Mouse (Mus musculus) neural tube, embryonic 14.5 days (tissue): ENCODE data around the gene Magix. TPM values are rescaled to one million over a fixed set of nuclear protein-coding genes. Genes with fewer than 3 reads are reported as not detected.

Experiments
- ATAC-seq: fragments of 200-750 bp; cut with Nextera tagmentation; 2 replicates; pipeline ENCODE4 v1.8.0; 2017; ENCODE audit warnings: low read depth, mild to moderate bottlenecking, moderate TSS enrichment, moderate library complexity
- H3K27ac ChIP-seq: fragments of 300-500 bp; sonication (generic); 2 replicates; pipeline ENCODE4 v1.5.1; 2014; ENCODE audit warnings: low read depth, mild to moderate bottlenecking, control low read depth, low read length, moderate library complexity, mixed read lengths
- H3K27me3 ChIP-seq: fragments of 300-500 bp; sonication (generic); 2 replicates; pipeline ENCODE4 v1.6.1; 2014; ENCODE audit warnings: low read length; ENCODE audit not compliant: control insufficient read depth, insufficient read depth
- H3K36me3 ChIP-seq: fragments of 300-500 bp; sonication (generic); 2 replicates; pipeline ENCODE4 v1.6.1; 2014; ENCODE audit warnings: low read length, mixed read lengths; ENCODE audit not compliant: control insufficient read depth, insufficient read depth
- H3K4me1 ChIP-seq: fragments of 300-500 bp; sonication (generic); 2 replicates; pipeline ENCODE4 v1.6.1; 2014; ENCODE audit warnings: low read length; ENCODE audit not compliant: control insufficient read depth, insufficient read depth
- H3K4me2 ChIP-seq: fragments of 300-500 bp; sonication (generic); 2 replicates; pipeline ENCODE4 v1.6.1; 2014; ENCODE audit warnings: mild to moderate bottlenecking, low read depth, low read length, control low read depth
- H3K4me3 ChIP-seq: fragments of 300-500 bp; sonication (generic); 2 replicates; pipeline ENCODE4 v1.5.1; 2014; ENCODE audit warnings: low read depth, low read length, control low read depth, mixed read lengths
- H3K9ac ChIP-seq: fragments of 300-500 bp; sonication (generic); replicated peaks from 2 replicates; pipeline ENCODE4 v1.6.1; 2014; ENCODE audit warnings: low read depth, mild to moderate bottlenecking, control low read depth, low read length, mixed read lengths
- H3K9me3 ChIP-seq: fragments of 300-500 bp; sonication (generic); 2 replicates; pipeline ENCODE4 v1.6.1; 2016; ENCODE audit warnings: low read length; ENCODE audit not compliant: control insufficient read depth
- WGBS: fragments of 180-500 bp; shearing (Covaris S2); extraction: QIAGEN DNeasy Blood & Tissue Kit; methylation state at CpG from one replicate; pipeline ENCODE4 v1.1.7; 2014; 5-methylcytosine and 5-hydroxymethylcytosine counted together
- polyA plus RNA-seq: library from polyadenylated mRNA; unstranded; fragments of >200 nt; fragmentation: Nextera tagmentation; extraction: Ambion mirVana; gene quantifications from 2 replicates; pipeline ENCODE4 v1.2.1, GENCODE M21; 2014

The Magix gene
- polyA plus RNA-seq, 1 experiment from 2014 or later = 0.20 TPM

- H3K27me3 ChIP-seq = no peaks in the 10 kb centered on the region
- H3K9ac ChIP-seq = no peak overlapping the region
- no peak overlapping the region for H3K4me2 ChIP-seq
- H3K27ac ChIP-seq = no peak overlapping the region
- H3K4me3 ChIP-seq = no peak overlapping the region
- H3K9me3 ChIP-seq = no peaks in the 10 kb centered on the region
- H3K4me1 ChIP-seq = no peaks in the 10 kb centered on the region
- ATAC-seq = no peak
- no peaks in the 10 kb centered on the region for H3K36me3 ChIP-seq
- 78% methylated on average over 21 of the region's 21 CpGs for WGBS
Measured at GRCm38 (mm10) chrX:7665739-7666502, 15.1 kb downstream of the Magix start.

GRCm38 (mm10) chrX:7664791-7665190 is 16.3 kb downstream of the Magix start:
- Histone ChIP-seq H3K4me1 (no peaks in the 10 kb centered on the region), H3K9me3 (no peaks in the 10 kb centered on the region), H3K4me2 (no peak overlapping the region), H3K36me3 (no peaks in the 10 kb centered on the region), H3K27ac (no peak overlapping the region), H3K9ac (no peak overlapping the region), H3K4me3 (no peak overlapping the region), H3K27me3 (no peaks in the 10 kb centered on the region)
- WGBS = 92% methylated on average over 11 of the region's 11 CpGs
- no peak for ATAC-seq

GRCm38 (mm10) chrX:7662936-7663335 is 18.1 kb downstream of the Magix start:
- 38% methylated on average over 3 of the region's 3 CpGs for WGBS
- H3K4me3 ChIP-seq = no peak overlapping the region
- H3K9me3 ChIP-seq = no peaks in the 10 kb centered on the region
- H3K4me2 ChIP-seq = no peak overlapping the region
- H3K27ac ChIP-seq = no peak overlapping the region
- no peak overlapping the region for H3K9ac ChIP-seq
- H3K4me1 ChIP-seq = no peaks in the 10 kb centered on the region
- no peak for ATAC-seq
- H3K36me3 ChIP-seq = no peaks in the 10 kb centered on the region
- H3K27me3 ChIP-seq = no peaks in the 10 kb centered on the region

- 82% methylated on average over 4 of the region's 4 CpGs for WGBS
- H3K27me3 ChIP-seq = no peaks in the 10 kb centered on the region
- H3K4me1 ChIP-seq = no peaks in the 10 kb centered on the region
- H3K36me3 ChIP-seq = no peaks in the 10 kb centered on the region
- H3K4me3 ChIP-seq = no peak overlapping the region
- no peak for ATAC-seq
- H3K27ac ChIP-seq = no peak overlapping the region
- no peak overlapping the region for H3K4me2 ChIP-seq
- H3K9me3 ChIP-seq = no peaks in the 10 kb centered on the region
- no peak overlapping the region for H3K9ac ChIP-seq
Measured at GRCm38 (mm10) chrX:7661086-7661485, 20.0 kb downstream of the Magix start.

GRCm38 (mm10) chrX:7658785-7659589 is 22.1 kb downstream of the Magix start:
- H3K9ac ChIP-seq = no peak overlapping the region
- H3K36me3 ChIP-seq = no peaks in the 10 kb centered on the region
- no peaks in the 10 kb centered on the region for H3K4me1 ChIP-seq
- H3K27ac ChIP-seq = no peak overlapping the region
- WGBS = 45% methylated on average over 11 of the region's 11 CpGs
- H3K4me3 ChIP-seq = no peak overlapping the region
- H3K9me3 ChIP-seq = no peaks in the 10 kb centered on the region
- no peaks in the 10 kb centered on the region for H3K27me3 ChIP-seq
- no peak; the same call in 1 of the 2 replicates for ATAC-seq
- no peak overlapping the region for H3K4me2 ChIP-seq

- Histone ChIP-seq H3K36me3 (no peaks in the 10 kb centered on the region), H3K9me3 (no peaks in the 10 kb centered on the region), H3K27ac (no peak overlapping the region), H3K4me3 (no peak overlapping the region), H3K9ac (no peak overlapping the region), H3K4me1 (no peaks in the 10 kb centered on the region), H3K4me2 (no peak overlapping the region), H3K27me3 (no peaks in the 10 kb centered on the region)
- ATAC-seq = no peak
- WGBS = 18% methylated on average over 11 of the region's 15 CpGs
Measured at GRCm38 (mm10) chrX:7658031-7658784, 22.8 kb downstream of the Magix start.

GRCm38 (mm10) chrX:7657221-7657639 is 23.8 kb downstream of the Magix start, which contains the start of gene Prickle3:
Gene Prickle3 (plus strand): TSS chrX:7657260.
- Histone ChIP-seq H3K4me3 (no peak within 1 kb of the TSS), H3K9me3 (no peaks in the 10 kb centered on the region), H3K4me1 (no peaks in the 10 kb centered on the region), H3K4me2 (peak within 1 kb of the TSS; percentile 34), H3K27me3 (no peaks in the 10 kb centered on the region), H3K36me3 (no peaks in the 10 kb centered on the region), H3K9ac (0 out of 2 replicates have a peak within 1 kb of the TSS, but pooled peaks have one; percentile 11), H3K27ac (no peak within 1 kb of the TSS)
- WGBS = 12% methylated on average over 26 of the region's 26 CpGs
- peak; percentile 64 for ATAC-seq

- Histone ChIP-seq H3K4me1 (no peaks in the 10 kb centered on the region), H3K27ac (peak overlapping the region; percentile 57; the same call in 1 of the 2 replicates), H3K36me3 (no peaks in the 10 kb centered on the region; the same call in 1 of the 2 replicates), H3K4me3 (peak overlapping the region; percentile 19; the same call in 1 of the 2 replicates), H3K9me3 (no peaks in the 10 kb centered on the region), H3K27me3 (no peaks in the 10 kb centered on the region), H3K4me2 (peak overlapping the region; percentile 44), H3K9ac (peak overlapping the region; percentile 42; the same call in 1 of the 2 replicates)
- 16% methylated on average over 25 of the region's 25 CpGs for WGBS
- peak; percentile 96 for ATAC-seq
Measured at GRCm38 (mm10) chrX:7648671-7649304, 32.3 kb downstream of the Magix start.
